Mouse (Mus musculus): ENCODE data around the gene Polr1d.

Gene Polr1d

GRCm38 (mm10) chr5:147086816-147087215, 10.0 kb downstream of the Polr1d start:
- in situ Hi-C loops (cut with MboI; ENCODE audit: low sequenced_read_pairs): no loop called here

DNA sequence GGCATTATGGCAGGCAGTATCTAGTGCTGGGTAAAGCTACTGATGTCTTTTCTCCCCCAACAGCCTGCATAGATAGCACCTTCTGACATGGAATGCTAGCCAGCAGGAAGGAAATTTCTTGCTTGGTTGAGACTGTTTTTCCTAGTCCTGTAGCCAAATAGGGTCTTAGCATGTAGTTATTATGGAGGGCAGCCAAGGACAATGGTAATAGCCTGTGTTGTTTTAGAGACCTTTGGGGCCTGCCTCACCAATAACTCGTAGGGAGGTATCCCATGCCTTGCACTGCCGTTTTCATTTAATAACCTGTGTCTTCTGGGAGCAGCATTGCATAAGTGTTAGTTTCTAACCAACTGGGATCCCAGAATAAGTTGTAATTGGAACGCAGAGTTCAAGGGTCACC, 13.0 kb downstream of the Polr1d start:
- in situ Hi-C loops (cut with MboI; ENCODE audit: low sequenced_read_pairs): no loop called here

DNA sequence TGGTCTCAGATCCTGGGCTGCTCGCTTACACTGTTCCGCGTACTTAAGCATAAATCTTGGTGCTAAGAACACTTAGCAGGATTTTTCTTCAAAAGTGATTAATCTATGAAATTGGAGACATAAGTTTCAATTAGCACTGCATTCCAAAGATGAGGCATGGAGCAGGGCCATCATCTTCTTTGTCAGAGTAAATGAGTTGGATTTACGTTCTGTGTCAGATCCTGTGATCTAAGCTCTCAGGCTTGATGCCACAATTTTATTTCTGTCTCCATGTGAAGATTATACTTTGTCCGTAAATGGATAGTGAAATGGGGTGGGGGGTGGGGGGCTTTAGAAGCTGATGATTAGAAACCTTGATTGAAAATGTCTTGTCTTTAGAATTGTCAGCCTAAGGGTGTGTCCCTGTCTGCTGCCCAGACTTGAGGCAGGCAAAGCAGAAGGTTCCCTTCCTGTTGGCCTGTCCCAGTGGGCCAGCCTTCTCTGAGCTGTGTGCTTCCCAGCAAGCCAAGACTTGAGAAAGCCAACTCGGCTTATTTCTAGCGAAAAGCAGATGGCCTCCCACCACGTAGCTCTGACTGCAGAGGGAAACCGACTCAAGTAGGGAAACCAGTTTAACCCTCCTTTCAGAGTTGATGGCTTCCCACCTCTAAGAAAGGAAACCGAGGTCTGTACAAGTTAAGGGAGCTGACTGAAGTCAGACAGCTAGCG, 13.6 kb downstream of the Polr1d start:
- in situ Hi-C loops (cut with MboI; ENCODE audit: low sequenced_read_pairs): no loop called here

DNA sequence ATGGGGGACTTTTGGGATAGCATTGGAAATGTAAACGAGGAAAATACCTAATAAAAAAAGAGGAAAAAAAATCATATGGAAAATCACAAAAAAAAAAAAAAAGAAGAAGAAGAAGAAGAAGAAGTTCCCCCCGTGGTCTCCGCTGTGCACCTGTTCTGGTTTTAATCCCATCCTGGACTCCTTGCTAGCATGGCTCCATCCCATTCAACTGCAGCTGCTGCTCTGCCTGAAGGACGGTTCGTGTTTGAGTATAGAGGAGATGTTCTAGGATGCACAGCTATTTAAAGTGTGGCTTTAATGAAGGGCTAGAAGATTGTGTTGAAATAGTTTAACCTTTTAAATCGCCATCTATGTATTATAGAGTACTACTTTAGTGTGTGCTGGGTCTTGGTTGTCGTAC, 15.6 kb downstream of the Polr1d start:
- in situ Hi-C loops (cut with MboI; ENCODE audit: low sequenced_read_pairs): no loop called here

GRCm38 (mm10) chr5:147094296-147094695, 17.4 kb downstream of the Polr1d start:
- in situ Hi-C loops (cut with MboI; ENCODE audit: low sequenced_read_pairs): no loop called here

GRCm38 (mm10) chr5:147096586-147096985, 19.7 kb downstream of the Polr1d start:
- in situ Hi-C loops (cut with MboI; ENCODE audit: low sequenced_read_pairs): no loop called here

DNA sequence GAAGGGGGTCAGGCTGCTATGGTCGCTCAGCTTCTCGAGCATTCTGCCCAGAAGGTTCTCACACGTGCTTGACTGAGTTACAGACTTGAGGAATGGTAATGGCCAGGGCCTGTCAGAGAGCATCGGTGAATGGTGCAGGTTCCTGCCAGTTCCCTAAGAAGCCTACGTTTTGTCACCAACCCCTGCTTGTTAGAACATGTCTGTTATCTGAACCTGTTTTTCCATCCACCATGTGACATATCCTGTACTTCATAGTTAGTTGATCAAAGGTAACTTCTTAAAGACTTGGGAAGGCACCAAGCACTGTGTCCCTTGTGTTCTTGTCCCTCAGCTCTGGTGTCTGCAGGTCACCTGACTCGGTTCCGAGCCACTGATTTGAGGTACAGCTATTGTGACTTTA, 21.8 kb downstream of the Polr1d start:
- in situ Hi-C loops (cut with MboI; ENCODE audit: low sequenced_read_pairs): no loop called here

DNA sequence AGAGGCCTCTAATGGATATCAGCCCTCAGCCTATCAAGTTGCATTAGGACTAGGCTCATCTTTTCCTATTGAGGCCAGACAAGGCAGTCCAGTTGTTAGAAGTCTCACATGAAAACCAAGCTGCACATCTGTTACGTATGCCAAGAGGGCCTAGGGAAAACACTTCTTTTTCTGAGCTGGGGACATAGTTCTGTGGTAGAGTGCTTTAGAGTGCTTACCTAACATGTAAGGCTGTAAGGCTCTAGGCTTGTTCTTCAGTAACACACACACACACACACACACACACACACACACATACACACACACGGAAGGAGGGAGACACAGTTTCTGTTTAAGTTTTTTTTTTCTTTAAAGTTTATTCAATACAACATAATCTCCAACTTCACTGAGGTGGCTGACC, 23.3 kb downstream of the Polr1d start:
- in situ Hi-C loops (cut with MboI; ENCODE audit: low sequenced_read_pairs): no loop called here

- in situ Hi-C loops (cut with MboI; ENCODE audit: low sequenced_read_pairs): no loop called here
Observed at GRCm38 (mm10) chr5:147102295-147102694, 25.4 kb downstream of the Polr1d start.

- in situ Hi-C loops (cut with MboI; ENCODE audit: low sequenced_read_pairs): no loop called here
Observed at GRCm38 (mm10) chr5:147107276-147107675, 30.4 kb downstream of the Polr1d start.

- in situ Hi-C loops (cut with MboI; ENCODE audit: low sequenced_read_pairs): no loop called here
Observed at GRCm38 (mm10) chr5:147108861-147109591, 32.2 kb downstream of the Polr1d start.

- in situ Hi-C loops (cut with MboI; ENCODE audit: low sequenced_read_pairs): no loop called here
Observed at GRCm38 (mm10) chr5:147114738-147115137, 37.9 kb downstream of the Polr1d start.

DNA sequence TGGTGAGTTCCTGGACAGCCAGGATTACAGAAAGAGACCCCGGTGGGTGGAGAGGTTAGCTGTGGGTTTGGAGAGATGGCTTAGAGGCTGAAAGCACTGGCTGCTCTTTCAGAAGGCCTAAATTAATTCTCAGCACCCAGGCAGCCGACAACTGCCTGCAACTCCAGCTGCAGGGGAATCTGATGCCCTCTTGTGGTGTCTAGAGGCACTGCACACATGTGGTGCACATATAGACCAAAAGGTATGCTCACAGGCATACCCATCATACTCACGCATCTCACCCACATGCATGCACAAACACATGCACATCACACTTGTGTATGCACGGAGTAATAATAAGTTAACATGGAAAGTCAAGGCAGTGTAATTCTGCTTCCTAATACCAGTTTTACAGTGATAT, 38.8 kb downstream of the Polr1d start:
- in situ Hi-C loops (cut with MboI; ENCODE audit: low sequenced_read_pairs): no loop called here

GRCm38 (mm10) chr5:147117027-147117426, 40.2 kb downstream of the Polr1d start:
- in situ Hi-C loops (cut with MboI; ENCODE audit: low sequenced_read_pairs): no loop called here

- in situ Hi-C loops (cut with MboI; ENCODE audit: low sequenced_read_pairs): no loop called here
Observed at GRCm38 (mm10) chr5:147121146-147121545, 44.3 kb downstream of the Polr1d start.

GRCm38 (mm10) chr5:147124794-147125193, 47.9 kb downstream of the Polr1d start:
- in situ Hi-C loops (cut with MboI; ENCODE audit: low sequenced_read_pairs): no loop called here

DNA sequence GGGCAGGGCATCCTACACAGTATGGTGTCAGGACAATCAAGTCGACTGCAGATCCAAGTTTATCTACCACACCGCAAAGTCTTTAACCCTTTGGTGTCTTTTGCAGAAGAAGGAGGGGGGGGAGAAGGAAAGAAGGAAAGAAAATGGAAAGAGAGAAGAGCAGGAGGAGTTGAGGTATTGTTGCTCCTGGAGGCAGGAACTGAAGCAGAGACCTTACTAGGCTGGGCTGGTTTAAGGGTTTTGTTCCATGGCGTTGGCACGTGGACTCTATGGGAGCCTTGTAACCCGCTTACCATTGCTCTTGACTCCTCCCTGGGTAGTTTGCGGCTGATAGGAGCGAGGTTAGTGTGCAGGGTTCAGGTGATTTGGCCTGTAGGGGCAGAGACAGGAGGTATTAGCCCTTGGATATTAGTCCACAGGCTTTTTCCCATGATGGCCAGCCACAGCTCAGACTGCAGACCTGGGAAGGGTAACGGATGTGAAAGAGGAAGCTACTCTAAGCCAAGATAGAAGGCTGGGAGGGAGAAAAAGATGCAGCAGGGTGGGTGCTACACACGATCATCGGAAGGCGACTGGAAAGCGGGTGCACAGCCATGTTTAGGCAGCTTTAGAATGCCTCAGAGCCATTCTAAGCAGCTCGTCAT, 48.8 kb downstream of the Polr1d start:
- in situ Hi-C loops (cut with MboI; ENCODE audit: low sequenced_read_pairs): no loop called here

- in situ Hi-C loops (cut with MboI; ENCODE audit: low sequenced_read_pairs): no loop called here
Observed at GRCm38 (mm10) chr5:147127860-147128259, 51.0 kb downstream of the Polr1d start.

GRCm38 (mm10) chr5:147129484-147129883, 52.6 kb downstream of the Polr1d start:
- in situ Hi-C loops (cut with MboI; ENCODE audit: low sequenced_read_pairs): no loop called here

DNA sequence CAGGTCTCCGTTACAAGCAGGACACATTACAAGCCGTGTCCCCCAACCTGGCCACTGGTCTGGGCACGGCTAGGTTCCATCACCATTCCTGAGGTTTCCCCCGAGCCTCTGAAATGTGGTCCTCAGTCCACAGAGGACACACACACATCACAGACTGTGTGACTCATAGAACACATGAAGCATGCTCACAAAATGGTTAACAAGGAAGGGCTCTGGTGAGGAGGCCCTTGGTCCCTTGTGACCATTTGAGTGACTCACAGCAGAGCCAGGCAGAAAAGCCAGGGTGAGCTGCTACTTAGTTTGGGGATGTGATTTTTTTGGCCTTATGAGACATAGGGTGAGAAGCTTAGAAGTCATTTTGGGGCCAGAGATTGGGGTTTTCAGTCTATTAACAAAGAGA, 55.1 kb downstream of the Polr1d start:
- in situ Hi-C loops (cut with MboI; ENCODE audit: low sequenced_read_pairs): no loop called here

DNA sequence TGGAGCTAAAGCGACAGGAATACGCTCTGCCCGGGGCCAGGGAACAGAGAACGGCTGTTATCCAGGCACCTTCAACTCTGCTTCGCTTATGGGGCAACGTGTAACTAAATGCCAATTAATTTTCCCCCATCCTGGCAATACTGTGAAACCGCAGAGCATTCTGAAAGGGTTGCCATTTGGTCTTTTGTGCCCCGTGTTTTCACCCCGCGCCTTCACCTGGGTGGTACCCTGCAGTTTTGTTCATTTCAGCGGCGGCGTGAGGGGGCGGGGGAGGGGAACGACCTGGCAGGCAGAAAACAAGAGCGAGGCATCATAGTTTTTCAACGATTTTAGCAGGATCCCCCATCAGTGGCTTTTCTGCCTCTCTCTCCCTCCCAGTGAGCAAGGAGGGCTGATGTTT, 56.8 kb downstream of the Polr1d start:
- in situ Hi-C loops (cut with MboI; ENCODE audit: low sequenced_read_pairs): no loop called here

Measured in CH12F3 (cell line).